Mouse (Mus musculus): ENCODE measurements at regions not wholly inside any gene's neighbourhood (a gene's known extent, or its start where the extent isn't known, plus 50 kb on each side); places are given as distances from the start of the nearest gene placed in this dataset.

- DNase-seq (ENCODE audit: inconsistent age in 2 of 2, low spot score in 1 of 2): peak in 1 of 2 experiments; percentile 14
Observed at GRCm38 (mm10) chr1:105123936-105124335, 232.6 kb downstream of the Rnf152 start.

GRCm38 (mm10) chr1:105117888-105118287 is 238.6 kb downstream of the Rnf152 start:
- DNase-seq (ENCODE audit: inconsistent age in 2 of 2, low spot score in 1 of 2): peak in 1 of 2 experiments; percentile 51

- DNase-seq (ENCODE audit: inconsistent age in 2 of 2, low spot score in 1 of 2): no peak
Observed at GRCm38 (mm10) chr1:105116231-105116630, 240.3 kb downstream of the Rnf152 start.

GRCm38 (mm10) chr1:105115391-105115790 is 241.1 kb downstream of the Rnf152 start:
- DNase-seq (ENCODE audit: inconsistent age in 2 of 2, low spot score in 1 of 2): no peak

DNA sequence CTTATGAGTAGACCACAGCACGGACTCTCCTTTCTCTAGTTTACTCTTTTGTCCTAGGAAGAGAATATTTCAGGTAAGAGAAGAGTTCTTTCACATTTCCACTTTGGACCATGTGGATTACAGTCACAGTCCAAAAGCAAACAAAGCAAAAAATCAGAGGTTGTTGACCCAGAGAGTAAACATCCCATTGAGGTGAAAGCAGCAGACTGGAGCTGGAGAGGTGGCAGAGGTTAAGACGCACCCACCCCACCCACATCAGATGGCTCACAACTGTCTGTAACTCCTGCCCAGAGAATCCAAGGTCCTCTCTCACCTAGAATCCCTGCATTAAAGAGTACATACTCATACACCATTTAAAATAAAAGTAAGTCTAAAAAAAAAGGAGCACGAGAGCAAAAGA is 241.7 kb downstream of the Rnf152 start:
- DNase-seq (ENCODE audit: inconsistent age in 2 of 2, low spot score in 1 of 2): no peak

GRCm38 (mm10) chr1:105112762-105113525 is 243.6 kb downstream of the Rnf152 start:
- DNase-seq (ENCODE audit: inconsistent age in 2 of 2, low spot score in 1 of 2): peak in 1 of 2 experiments; percentile 19

DNA sequence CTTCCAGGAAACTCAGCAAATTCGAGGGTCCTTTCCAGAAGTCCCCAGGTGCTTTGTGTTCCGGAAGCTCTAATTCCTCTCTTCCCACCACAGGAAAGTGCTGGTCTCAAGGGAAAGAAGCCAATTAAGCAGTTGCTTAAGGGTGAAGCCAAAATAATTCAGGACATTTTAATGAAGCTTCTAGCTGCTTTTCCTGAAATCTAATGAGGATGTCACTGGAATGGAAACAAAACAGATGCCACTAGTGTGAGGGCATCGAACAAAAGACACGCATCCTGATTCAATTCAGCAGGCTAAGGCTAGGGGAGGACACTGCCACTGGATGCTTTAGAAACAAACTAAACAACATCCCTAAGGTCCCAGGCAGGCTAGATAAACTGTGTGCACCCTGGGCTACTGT is 245.3 kb downstream of the Rnf152 start:
- DNase-seq (ENCODE audit: inconsistent age in 2 of 2, low spot score in 1 of 2): no peak

DNA sequence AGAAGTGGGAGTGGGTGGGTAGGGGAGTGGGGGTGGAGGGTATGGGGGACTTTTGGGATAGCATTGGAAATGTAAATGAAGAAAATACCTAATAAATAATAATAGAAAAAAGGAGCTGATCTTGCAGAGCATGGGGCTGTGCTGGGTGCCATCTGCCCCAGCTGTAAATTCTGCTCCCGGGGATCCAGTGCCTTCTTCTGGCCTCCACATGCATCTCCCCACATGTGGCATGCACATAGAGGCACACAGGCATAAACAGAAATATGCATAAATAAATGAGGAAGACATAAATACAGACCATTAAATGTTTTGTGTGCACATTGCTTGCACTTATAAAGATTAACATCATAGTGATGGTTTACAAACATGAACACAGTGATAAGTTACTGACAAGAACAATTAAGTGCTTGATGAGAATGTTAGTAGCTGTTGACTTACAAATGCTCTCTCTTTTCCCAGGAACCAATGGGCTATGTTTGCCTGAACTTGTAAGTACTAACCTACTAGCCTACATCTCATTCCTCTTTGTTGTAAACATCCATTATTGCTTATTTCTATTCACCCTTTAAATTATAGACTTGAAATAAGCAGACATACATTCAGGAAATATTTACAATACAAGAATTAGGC is 245.8 kb downstream of the Rnf152 start:
- no peak for DNase-seq (ENCODE audit: inconsistent age in 2 of 2, low spot score in 1 of 2)

DNA sequence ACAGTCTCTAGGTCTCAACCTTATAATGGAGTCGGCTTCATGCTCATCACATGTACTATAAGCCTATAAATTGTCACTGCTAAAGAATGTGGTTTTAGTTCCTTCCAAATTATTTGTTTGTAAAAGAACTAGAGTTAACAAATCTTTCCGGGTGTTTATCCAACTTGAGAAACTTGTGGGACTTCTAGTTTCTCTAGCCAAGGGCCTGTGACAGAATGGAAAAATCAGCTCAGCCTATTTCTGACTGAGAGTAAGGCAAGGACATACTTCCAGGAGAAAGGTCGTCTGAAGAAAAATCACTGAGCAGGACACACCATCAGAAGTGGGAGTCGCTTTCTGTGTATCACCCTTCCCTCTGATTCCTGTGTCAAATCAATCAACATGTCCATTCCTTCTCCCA is 248.7 kb downstream of the Rnf152 start:
- DNase-seq (ENCODE audit: inconsistent age in 2 of 2, low spot score in 1 of 2): peak in 1 of 2 experiments; percentile 32

- DNase-seq (ENCODE audit: inconsistent age in 2 of 2, low spot score in 1 of 2): no peak
Observed at GRCm38 (mm10) chr1:105107257-105107656, 249.3 kb downstream of the Rnf152 start.

GRCm38 (mm10) chr1:105105211-105105610 is 251.3 kb downstream of the Rnf152 start:
- no peak for DNase-seq (ENCODE audit: inconsistent age in 2 of 2, low spot score in 1 of 2)

GRCm38 (mm10) chr1:105095091-105095490 is 261.4 kb downstream of the Rnf152 start:
- no peak for DNase-seq (ENCODE audit: inconsistent age in 2 of 2, low spot score in 1 of 2)

GRCm38 (mm10) chr1:105094500-105094899 is 262.0 kb downstream of the Rnf152 start:
- DNase-seq (ENCODE audit: inconsistent age in 2 of 2, low spot score in 1 of 2): no peak

GRCm38 (mm10) chr1:105093875-105094274 is 262.6 kb downstream of the Rnf152 start:
- no peak for DNase-seq (ENCODE audit: inconsistent age in 2 of 2, low spot score in 1 of 2)

DNA sequence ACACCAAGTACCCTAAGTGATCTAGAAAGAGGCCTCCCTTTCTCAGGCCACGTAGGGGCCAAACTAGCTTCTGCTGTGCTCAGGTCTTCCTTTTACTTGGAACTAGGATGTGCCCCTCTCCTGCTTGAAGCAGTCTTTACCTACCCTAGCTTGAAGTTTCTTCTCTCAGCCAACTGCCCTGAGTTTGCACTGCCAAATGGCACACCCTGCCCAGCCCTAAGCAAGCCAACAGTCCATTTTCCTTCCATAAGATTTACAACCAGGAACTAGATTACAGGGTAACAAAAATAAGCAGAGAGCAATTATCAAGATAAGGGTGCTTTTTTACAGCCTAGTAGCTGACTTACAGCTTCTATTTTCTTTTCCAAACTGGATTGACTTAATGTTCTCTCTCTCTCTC is 263.5 kb downstream of the Rnf152 start:
- DNase-seq (ENCODE audit: inconsistent age in 2 of 2, low spot score in 1 of 2): peak in 1 of 2 experiments; percentile 32

DNA sequence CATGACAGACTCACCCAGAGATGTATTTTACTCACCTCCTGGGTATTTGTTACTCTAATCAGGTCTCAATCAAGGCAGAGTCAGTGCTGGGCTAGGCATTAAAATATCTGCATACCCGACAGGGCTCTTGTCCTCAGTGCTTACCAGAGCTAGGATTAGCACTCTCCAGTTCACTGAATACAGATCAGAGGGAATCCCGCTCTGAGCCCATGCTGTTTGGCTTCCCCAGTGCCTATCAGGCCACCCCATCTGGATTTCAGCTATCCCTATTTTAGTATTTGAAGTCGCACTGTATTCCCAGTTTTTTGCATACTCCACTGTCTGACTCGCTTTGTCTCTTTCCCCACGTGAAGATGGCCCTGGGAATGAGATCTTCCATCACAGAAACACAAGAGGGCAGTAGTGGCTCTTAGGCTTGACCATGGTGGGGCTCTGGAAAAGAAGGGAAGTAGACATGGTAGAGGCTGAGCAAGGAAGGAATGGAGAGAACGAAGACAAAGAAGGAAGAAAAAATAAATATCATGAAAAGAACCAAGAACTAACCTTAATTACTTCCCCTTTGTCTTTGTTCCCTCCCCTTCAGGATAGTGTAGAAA is 264.1 kb downstream of the Rnf152 start:
- peak; percentile 19 to 78 for DNase-seq (ENCODE audit: inconsistent age in 2 of 2, low spot score in 1 of 2)

DNA sequence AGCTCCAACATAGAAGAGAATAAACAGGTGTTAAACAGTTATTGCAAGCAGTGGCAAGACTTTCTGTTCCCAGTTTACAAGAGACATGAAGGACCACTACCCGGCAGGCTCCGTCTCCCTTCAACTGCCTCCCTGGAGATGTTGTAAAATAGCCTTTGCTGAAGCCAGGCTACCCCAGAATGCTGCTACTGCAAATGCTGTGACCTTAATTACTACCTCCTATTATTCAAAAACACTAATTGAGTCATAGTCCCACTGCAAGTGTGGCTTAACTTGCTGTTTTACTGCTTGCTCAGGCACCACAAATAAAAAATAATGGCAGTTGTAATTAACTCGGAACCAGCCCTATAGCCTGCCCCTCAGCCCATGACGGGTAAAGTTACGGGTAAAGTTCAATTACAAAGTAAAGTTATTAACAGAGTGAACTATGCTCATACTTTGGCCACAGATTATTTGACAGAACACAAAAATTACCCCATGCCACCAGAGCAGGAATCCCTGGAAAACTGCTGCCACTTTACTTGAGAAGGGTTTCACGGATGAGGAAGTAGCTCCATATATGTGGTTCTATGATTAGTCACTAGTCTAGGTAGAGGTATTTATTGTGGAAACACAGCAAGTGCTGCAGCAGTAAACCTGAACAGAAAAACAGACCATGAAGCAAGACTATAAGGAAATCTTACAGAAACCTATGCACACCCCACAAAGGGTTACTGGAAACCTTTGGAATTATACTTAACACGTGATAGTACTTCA is 267.6 kb downstream of the Rnf152 start:
- no peak for DNase-seq (ENCODE audit: inconsistent age in 2 of 2, low spot score in 1 of 2)

GRCm38 (mm10) chr1:105087623-105088022 is 268.9 kb downstream of the Rnf152 start:
- no peak for DNase-seq (ENCODE audit: inconsistent age in 2 of 2, low spot score in 1 of 2)

DNA sequence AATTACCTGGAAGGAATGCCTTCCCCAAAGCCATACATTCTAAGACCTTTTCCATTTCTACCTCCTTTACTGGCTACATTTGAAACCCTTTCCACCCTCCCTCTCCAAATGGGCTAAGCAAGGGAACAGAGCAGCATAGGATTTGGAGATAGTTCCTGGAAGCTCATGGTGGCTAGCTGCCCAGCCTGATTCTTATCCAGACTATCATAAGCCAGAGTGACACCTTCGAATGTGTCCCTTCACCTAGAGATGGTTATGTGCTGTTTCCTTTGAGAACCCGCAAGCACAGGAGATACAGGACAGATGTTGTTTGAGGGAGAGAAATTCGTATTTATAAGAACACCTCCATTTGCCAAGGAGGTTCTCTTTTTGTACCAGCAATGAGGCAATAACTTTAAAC is 272.0 kb downstream of the Rnf152 start:
- no peak for DNase-seq (ENCODE audit: inconsistent age in 2 of 2, low spot score in 1 of 2)

DNA sequence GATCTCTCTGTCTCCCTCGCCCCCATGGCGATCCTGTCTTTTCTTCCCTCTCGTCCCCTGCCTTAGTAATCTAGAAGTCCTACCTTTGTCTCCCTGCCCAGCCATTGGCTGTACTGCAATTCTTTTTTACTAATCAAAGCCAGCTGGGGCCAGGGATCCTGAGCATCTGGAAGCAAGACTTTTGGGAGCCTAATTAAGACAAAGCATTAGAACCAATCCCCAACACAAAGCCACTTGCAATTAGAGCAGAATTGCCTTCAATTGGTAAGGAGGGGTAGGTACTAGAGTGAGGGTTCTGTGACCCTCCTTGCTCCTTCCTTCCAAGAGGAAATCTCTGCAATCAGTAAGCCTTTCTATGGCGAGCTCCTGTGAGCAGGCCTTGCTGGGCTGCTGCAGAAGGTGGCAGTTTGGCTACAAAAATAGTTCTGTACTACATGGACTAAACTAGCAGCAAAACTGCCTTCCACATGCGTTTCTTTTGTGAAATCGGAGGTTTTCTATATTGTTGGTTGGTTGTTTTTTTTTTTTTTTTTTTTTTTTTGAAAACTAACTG is 272.9 kb downstream of the Rnf152 start:
- DNase-seq (ENCODE audit: inconsistent age in 2 of 2, low spot score in 1 of 2): no peak
